Mouse (Mus musculus) kidney, embryonic 15.5 days (tissue): ENCODE data around the gene Glis1. TPM values are rescaled to one million over a fixed set of nuclear protein-coding genes. Genes with fewer than 3 reads are reported as not detected.

Experiments
- ATAC-seq: fragments of 200-750 bp; cut with Nextera tagmentation; replicated peaks from 2 replicates; pipeline ENCODE4 v1.8.0; 2017; ENCODE audit warnings: moderate TSS enrichment; ENCODE audit not compliant: low FRiP score
- H3K27ac ChIP-seq: fragments of 300-500 bp; sonication (generic); 2 replicates; pipeline ENCODE4 v1.5.1; 2015; ENCODE audit warnings: mild to moderate bottlenecking, inconsistent platforms
- H3K27me3 ChIP-seq: fragments of 300-500 bp; sonication (generic); 2 replicates; pipeline ENCODE4 v1.6.1; 2015; ENCODE audit warnings: inconsistent platforms
- H3K36me3 ChIP-seq: fragments of 300-500 bp; sonication (generic); 2 replicates; pipeline ENCODE4 v1.6.1; 2015; ENCODE audit warnings: inconsistent platforms
- H3K4me1 ChIP-seq: fragments of 300-500 bp; sonication (generic); 2 replicates; pipeline ENCODE4 v1.6.1; 2015; ENCODE audit warnings: inconsistent platforms
- H3K4me2 ChIP-seq: fragments of 300-500 bp; sonication (generic); 2 replicates; pipeline ENCODE4 v1.6.1; 2015; ENCODE audit warnings: moderate library complexity, mild to moderate bottlenecking, inconsistent platforms
- H3K4me3 ChIP-seq: fragments of 300-500 bp; sonication (generic); replicated peaks from 2 replicates; pipeline ENCODE4 v1.5.1; 2015; ENCODE audit warnings: mild to moderate bottlenecking, inconsistent platforms
- H3K9ac ChIP-seq: fragments of 300-500 bp; sonication (generic); 2 replicates; pipeline ENCODE4 v1.6.1; 2015; ENCODE audit warnings: mild to moderate bottlenecking, inconsistent platforms
- H3K9me3 ChIP-seq: fragments of 300-500 bp; sonication (generic); replicated peaks from 2 replicates; pipeline ENCODE4 v1.6.1; 2016; ENCODE audit warnings: inconsistent platforms
- WGBS: fragments of 180-500 bp; shearing (Covaris S2); methylation state at CpG from one replicate; pipeline ENCODE4 v1.1.7; 2015; ENCODE audit warnings: mixed read lengths; 5-methylcytosine and 5-hydroxymethylcytosine counted together
- polyA plus RNA-seq: library from polyadenylated mRNA; unstranded; fragments of >200 nt; fragmentation: Nextera tagmentation; extraction: Ambion mirVana; gene quantifications from 2 replicates; pipeline ENCODE4 v1.2.1, GENCODE M21; 2015

Gene Glis1
- polyA plus RNA-seq, 1 experiment from 2014 or later, result 6.4 TPM

- Histone ChIP-seq H3K4me3 (no peak overlapping the region), H3K27ac (0 out of 2 replicates have a peak overlapping the region, but pooled peaks have one; percentile 3), H3K36me3 (no peaks in the 10 kb centered on the region), H3K4me2 (no peak overlapping the region), H3K9ac (no peak overlapping the region), H3K4me1 (peaks cover 17% of the 10 kb centered on the region), H3K27me3 (no peaks in the 10 kb centered on the region), H3K9me3 (no peaks in the 10 kb centered on the region)
- ATAC-seq, result peak; percentile 70
- WGBS, result 19% methylated on average over 11 of the region's 11 CpGs
Observed at GRCm38 (mm10) chr4:107523607-107524151, 89.3 kb downstream of the Glis1 start.

GRCm38 (mm10) chr4:107535126-107535525, 100.7 kb downstream of the Glis1 start:
- 75% methylated on average over 11 of the region's 11 CpGs for WGBS
- H3K27ac ChIP-seq, result no peak overlapping the region
- no peaks in the 10 kb centered on the region for H3K9me3 ChIP-seq
- no peak overlapping the region for H3K9ac ChIP-seq
- ATAC-seq, result no peak
- H3K4me3 ChIP-seq, result no peak overlapping the region
- no peaks in the 10 kb centered on the region for H3K36me3 ChIP-seq
- H3K27me3 ChIP-seq, result peaks cover 4% of the 10 kb centered on the region; the same call in 1 of the 2 replicates
- no peak overlapping the region for H3K4me2 ChIP-seq
- H3K4me1 ChIP-seq, result peaks cover 14% of the 10 kb centered on the region

- Histone ChIP-seq H3K27ac (no peak overlapping the region), H3K4me2 (no peak overlapping the region), H3K9me3 (no peaks in the 10 kb centered on the region), H3K4me1 (peaks cover 14% of the 10 kb centered on the region), H3K36me3 (no peaks in the 10 kb centered on the region), H3K27me3 (peaks cover 4% of the 10 kb centered on the region; the same call in 1 of the 2 replicates), H3K4me3 (no peak overlapping the region), H3K9ac (no peak overlapping the region)
- WGBS, result 20% methylated on average over 13 of the region's 13 CpGs
- ATAC-seq, result 0 out of 2 replicates have a peak, but pooled peaks have one; percentile 49
Observed at GRCm38 (mm10) chr4:107538116-107538515, 103.7 kb downstream of the Glis1 start.

- Histone ChIP-seq H3K36me3 (no peaks in the 10 kb centered on the region), H3K4me1 (peaks cover 14% of the 10 kb centered on the region), H3K9me3 (no peaks in the 10 kb centered on the region), H3K27ac (no peak overlapping the region), H3K4me2 (no peak overlapping the region), H3K9ac (no peak overlapping the region), H3K27me3 (peaks cover 4% of the 10 kb centered on the region; the same call in 1 of the 2 replicates), H3K4me3 (no peak overlapping the region)
- 79% methylated on average over 3 of the region's 3 CpGs for WGBS
- 0 out of 2 replicates have a peak, but pooled peaks have one; percentile 33 for ATAC-seq
Observed at GRCm38 (mm10) chr4:107538561-107538960, 104.2 kb downstream of the Glis1 start.

GRCm38 (mm10) chr4:107539021-107539420, 104.6 kb downstream of the Glis1 start:
- H3K4me1 ChIP-seq, result peaks cover 14% of the 10 kb centered on the region
- H3K4me3 ChIP-seq, result no peak overlapping the region
- 75% methylated on average over 3 of the region's 3 CpGs for WGBS
- H3K9ac ChIP-seq, result no peak overlapping the region
- H3K27ac ChIP-seq, result no peak overlapping the region
- H3K36me3 ChIP-seq, result no peaks in the 10 kb centered on the region
- H3K4me2 ChIP-seq, result no peak overlapping the region
- ATAC-seq, result no peak
- peaks cover 4% of the 10 kb centered on the region; the same call in 1 of the 2 replicates for H3K27me3 ChIP-seq
- H3K9me3 ChIP-seq, result no peaks in the 10 kb centered on the region

GRCm38 (mm10) chr4:107541821-107542220, 107.4 kb downstream of the Glis1 start:
- no peak for ATAC-seq
- no peak overlapping the region for H3K27ac ChIP-seq
- H3K4me3 ChIP-seq, result no peak overlapping the region
- no peak overlapping the region for H3K4me2 ChIP-seq
- peaks cover 16% of the 10 kb centered on the region; the same call in 1 of the 2 replicates for H3K4me1 ChIP-seq
- 58% methylated on average over 4 of the region's 4 CpGs for WGBS
- no peak overlapping the region for H3K9ac ChIP-seq
- H3K36me3 ChIP-seq, result no peaks in the 10 kb centered on the region
- peaks cover 4% of the 10 kb centered on the region; the same call in 1 of the 2 replicates for H3K27me3 ChIP-seq
- H3K9me3 ChIP-seq, result no peaks in the 10 kb centered on the region

GRCm38 (mm10) chr4:107544843-107545242, 110.5 kb downstream of the Glis1 start:
- H3K36me3 ChIP-seq, result no peaks in the 10 kb centered on the region
- H3K4me2 ChIP-seq, result no peak overlapping the region
- H3K4me1 ChIP-seq, result 0 out of 2 replicates have a peak, but pooled peaks cover 8% of the 10 kb centered on the region
- no peak for ATAC-seq
- no peak overlapping the region for H3K9ac ChIP-seq
- H3K4me3 ChIP-seq, result no peak overlapping the region
- WGBS, result 71% methylated on average over 5 of the region's 5 CpGs
- H3K9me3 ChIP-seq, result no peaks in the 10 kb centered on the region
- no peaks in the 10 kb centered on the region for H3K27me3 ChIP-seq
- no peak overlapping the region for H3K27ac ChIP-seq

GRCm38 (mm10) chr4:107545726-107546125, 111.3 kb downstream of the Glis1 start:
- no peak for ATAC-seq
- no peak overlapping the region for H3K4me3 ChIP-seq
- H3K27me3 ChIP-seq, result no peaks in the 10 kb centered on the region
- no peak overlapping the region for H3K9ac ChIP-seq
- no peaks in the 10 kb centered on the region for H3K9me3 ChIP-seq
- no peak overlapping the region for H3K4me2 ChIP-seq
- peaks cover 16% of the 10 kb centered on the region; the same call in 1 of the 2 replicates for H3K4me1 ChIP-seq
- H3K27ac ChIP-seq, result no peak overlapping the region
- WGBS, result 77% methylated on average over 1 of the region's 1 CpGs
- no peaks in the 10 kb centered on the region for H3K36me3 ChIP-seq

GRCm38 (mm10) chr4:107546525-107546924, 112.1 kb downstream of the Glis1 start:
- Histone ChIP-seq H3K4me3 (no peak overlapping the region), H3K36me3 (no peaks in the 10 kb centered on the region), H3K4me2 (no peak overlapping the region), H3K9ac (no peak overlapping the region), H3K27me3 (no peaks in the 10 kb centered on the region), H3K4me1 (peaks cover 17% of the 10 kb centered on the region; the same call in 1 of the 2 replicates), H3K27ac (no peak overlapping the region), H3K9me3 (no peaks in the 10 kb centered on the region)
- WGBS, result 45% methylated on average over 8 of the region's 8 CpGs
- no peak for ATAC-seq

- H3K36me3 ChIP-seq, result no peaks in the 10 kb centered on the region
- no peak overlapping the region for H3K9ac ChIP-seq
- no peak overlapping the region for H3K4me2 ChIP-seq
- peaks cover 17% of the 10 kb centered on the region; the same call in 1 of the 2 replicates for H3K4me1 ChIP-seq
- H3K4me3 ChIP-seq, result no peak overlapping the region
- no peak for ATAC-seq
- H3K27ac ChIP-seq, result no peak overlapping the region
- H3K9me3 ChIP-seq, result no peaks in the 10 kb centered on the region
- WGBS, result 78% methylated on average over 10 of the region's 10 CpGs
- no peaks in the 10 kb centered on the region for H3K27me3 ChIP-seq
Observed at GRCm38 (mm10) chr4:107550096-107550495, 115.7 kb downstream of the Glis1 start.

GRCm38 (mm10) chr4:107550546-107550945, 116.2 kb downstream of the Glis1 start:
- 80% methylated on average over 3 of the region's 3 CpGs for WGBS
- ATAC-seq, result no peak
- no peaks in the 10 kb centered on the region for H3K9me3 ChIP-seq

GRCm38 (mm10) chr4:107552696-107553095, 118.3 kb downstream of the Glis1 start:
- Histone ChIP-seq H3K27ac (no peak overlapping the region), H3K9ac (no peak overlapping the region), H3K36me3 (no peaks in the 10 kb centered on the region), H3K4me1 (peaks cover 9% of the 10 kb centered on the region; the same call in 1 of the 2 replicates), H3K4me2 (no peak overlapping the region), H3K4me3 (no peak overlapping the region), H3K9me3 (no peaks in the 10 kb centered on the region), H3K27me3 (no peaks in the 10 kb centered on the region)
- WGBS, result 57% methylated on average over 5 of the region's 5 CpGs
- no peak for ATAC-seq

More at GRCm38 (mm10) chr4:107550546-107550945, 116.2 kb downstream of the Glis1 start:
- peaks cover 17% of the 10 kb centered on the region; the same call in 1 of the 2 replicates for H3K4me1 ChIP-seq
- no peak overlapping the region for H3K9ac ChIP-seq
- H3K36me3 ChIP-seq, result no peaks in the 10 kb centered on the region
- no peak overlapping the region for H3K4me2 ChIP-seq
- H3K4me3 ChIP-seq, result no peak overlapping the region
- H3K27ac ChIP-seq, result no peak overlapping the region
- H3K27me3 ChIP-seq, result no peaks in the 10 kb centered on the region
